Mouse (Mus musculus) thymus, postnatal 36 days (tissue): ENCODE results near the gene Gm5901.

Source experiments
- DNase-seq, 2 experiments: peaks; one replicate each; pipeline ENCODE4 v3.0.0; 2022; ENCODE audit warnings: mixed read lengths in 2 of 2

The Gm5901 gene

GRCm38 (mm10) chr7:105406322-105406721 is 31.5 kb downstream of the Gm5901 start:
- no peak for DNase-seq

- DNase-seq: peak; percentile 43 to 54
Observed at GRCm38 (mm10) chr7:105411874-105412632, 37.2 kb downstream of the Gm5901 start.

- DNase-seq: no peak
Observed at GRCm38 (mm10) chr7:105414385-105414784, 39.5 kb downstream of the Gm5901 start.

DNA sequence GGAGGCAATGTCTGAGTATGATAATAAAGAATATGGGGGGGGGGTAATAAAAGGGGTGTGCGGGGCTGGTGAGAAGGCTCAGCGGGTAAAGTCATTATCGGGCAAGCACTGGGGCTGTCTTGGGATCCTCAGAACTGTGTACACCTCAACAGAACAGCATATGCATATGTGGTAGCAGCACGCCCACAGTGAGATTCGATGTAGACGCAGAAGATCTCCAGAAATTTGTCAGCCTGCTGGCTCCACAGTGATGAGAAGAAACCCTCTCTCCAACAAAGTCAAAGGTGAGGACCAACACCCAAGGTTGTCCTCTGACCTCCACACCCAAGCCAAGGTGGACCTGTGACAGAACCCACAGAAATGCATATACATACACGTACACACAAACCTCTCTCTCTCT is 41.7 kb downstream of the Gm5901 start:
- DNase-seq: no peak

- no peak for DNase-seq
Observed at GRCm38 (mm10) chr7:105418106-105418505, 43.3 kb downstream of the Gm5901 start.

DNA sequence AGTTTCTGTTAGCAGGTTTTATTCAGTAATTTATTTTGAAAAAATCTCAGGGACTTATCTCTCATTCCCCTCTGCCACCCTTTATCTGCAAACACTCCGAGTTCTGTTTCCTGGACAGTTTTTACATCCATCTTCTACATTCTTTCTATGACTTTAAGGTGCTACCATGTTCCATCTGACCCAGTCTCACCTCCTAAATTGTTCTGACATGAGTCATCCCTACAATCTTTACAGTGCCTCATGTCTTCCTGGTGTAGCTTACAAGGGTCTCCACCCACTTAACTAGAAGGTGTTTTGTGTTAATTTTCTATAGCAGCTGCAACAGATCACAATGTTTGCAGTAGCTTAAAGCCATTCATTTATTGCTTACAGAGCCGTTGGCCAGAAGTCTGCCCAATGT is 46.1 kb downstream of the Gm5901 start:
- no peak for DNase-seq

DNA sequence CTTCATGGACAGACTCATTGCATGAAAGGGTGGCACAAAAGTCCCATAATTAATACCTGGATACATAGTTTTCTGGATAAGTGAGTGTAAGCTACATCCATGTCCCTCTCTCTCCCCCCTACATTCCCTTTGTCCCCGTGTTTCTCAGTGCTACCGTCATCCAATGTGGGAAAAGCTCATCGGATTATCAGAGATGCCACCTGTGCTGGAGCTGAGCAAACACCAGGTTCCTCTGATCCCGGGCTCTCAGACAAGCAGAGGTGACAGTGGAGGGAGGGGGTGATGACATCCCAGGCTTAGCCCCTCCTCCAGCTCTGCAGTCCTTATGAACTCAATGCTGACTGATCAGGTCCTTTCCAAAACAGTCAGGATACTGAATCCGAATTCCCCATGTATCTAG is 49.5 kb downstream of the Gm5901 start:
- no peak for DNase-seq

- DNase-seq: no peak
Observed at GRCm38 (mm10) chr7:105425424-105426043, 50.7 kb downstream of the Gm5901 start, which contains the start of gene Cckbr. Gene Cckbr (plus strand): TSS chr7:105425731.

- DNase-seq: no peak
Observed at GRCm38 (mm10) chr7:105426051-105426450, 51.2 kb downstream of the Gm5901 start.
